Mouse (Mus musculus) thymus, adult 18-20 months (tissue): ENCODE data around the gene Daglb.

ENCODE experiments used
- DNase-seq, 2 experiments: peaks; one replicate each; pipeline ENCODE4 v3.0.0; 2022; ENCODE audit warnings: mixed read lengths in 2 of 2

The Daglb gene

GRCm38 (mm10) chr5:143522882-143523281 is 58.5 kb downstream of the Daglb start:
- DNase-seq = no peak

GRCm38 (mm10) chr5:143525454-143526225 is 61.3 kb downstream of the Daglb start:
- no peak for DNase-seq

GRCm38 (mm10) chr5:143526698-143527331 is 62.4 kb downstream of the Daglb start:
- DNase-seq = peak in 1 of 2 experiments; percentile 28

GRCm38 (mm10) chr5:143527486-143528307 is 63.3 kb downstream of the Daglb start, which contains the start of gene Rac1:
Gene Rac1, minus strand, starts transcription at chr5:143528036.
- DNase-seq = peak; percentile 85

- no peak for DNase-seq
These were observed 63.9 kb downstream of the Daglb start for GRCm38 (mm10) chr5:143528308-143528683.

- no peak for DNase-seq
These were observed 66.3 kb downstream of the Daglb start for GRCm38 (mm10) chr5:143530715-143531114.

- no peak for DNase-seq
These were observed 70.5 kb downstream of the Daglb start for GRCm38 (mm10) chr5:143534922-143535321.

GRCm38 (mm10) chr5:143537022-143537421 is 72.6 kb downstream of the Daglb start:
- DNase-seq = no peak

- no peak for DNase-seq
These were observed 74.7 kb downstream of the Daglb start for GRCm38 (mm10) chr5:143539111-143539510.

GRCm38 (mm10) chr5:143547384-143547783 is 83.0 kb downstream of the Daglb start:
- DNase-seq = peak; percentile 63 to 67

GRCm38 (mm10) chr5:143547866-143548265 is 83.5 kb downstream of the Daglb start:
- no peak for DNase-seq

- peak; percentile 90 to 93 for DNase-seq
These were observed 84.0 kb downstream of the Daglb start for GRCm38 (mm10) chr5:143548401-143548846.

- DNase-seq = peak in 1 of 2 experiments; percentile 36
These were observed 84.5 kb downstream of the Daglb start for GRCm38 (mm10) chr5:143548922-143549321.

- no peak for DNase-seq
These were observed 88.5 kb downstream of the Daglb start for GRCm38 (mm10) chr5:143552911-143553310.

- DNase-seq = no peak
These were observed 90.8 kb downstream of the Daglb start for GRCm38 (mm10) chr5:143555233-143555632.
